Mouse (Mus musculus) cerebellum, adult 9-11 months (tissue): ENCODE measurements at regions not wholly inside any gene's neighbourhood (a gene's known extent, or its start where the extent isn't known, plus 50 kb on each side); places are given as distances from the start of the nearest gene placed in this dataset.

ENCODE experiments used
- DNase-seq: peaks from one replicate; pipeline ENCODE4 v3.0.0; 2022

GRCm38 (mm10) chr2:50518371-50519128 lies 221.9 kb upstream of the Mmadhc start:
- DNase-seq: no peak

GRCm38 (mm10) chr2:50513276-50513675 lies 216.7 kb upstream of the Mmadhc start:
- DNase-seq: no peak

- no peak for DNase-seq
Measured at GRCm38 (mm10) chr2:50498713-50499112, 202.1 kb upstream of the Mmadhc start.

GRCm38 (mm10) chr2:50496057-50496433 lies 199.4 kb upstream of the Mmadhc start:
- DNase-seq: no peak

GRCm38 (mm10) chr2:50495141-50496056 lies 198.8 kb upstream of the Mmadhc start:
- DNase-seq: no peak

- no peak for DNase-seq
Measured at GRCm38 (mm10) chr2:50493597-50494335, 197.2 kb upstream of the Mmadhc start.

- no peak for DNase-seq
Measured at GRCm38 (mm10) chr2:50463799-50464198, 167.2 kb upstream of the Mmadhc start.

GRCm38 (mm10) chr2:50462378-50462777 lies 165.8 kb upstream of the Mmadhc start:
- DNase-seq: no peak

GRCm38 (mm10) chr2:50456654-50457053 lies 160.1 kb upstream of the Mmadhc start:
- DNase-seq: no peak

GRCm38 (mm10) chr2:50448117-50448516 lies 151.5 kb upstream of the Mmadhc start:
- no peak for DNase-seq

- DNase-seq: no peak
Measured at GRCm38 (mm10) chr2:50445963-50446485, 149.4 kb upstream of the Mmadhc start.

- no peak for DNase-seq
Measured at GRCm38 (mm10) chr2:50440333-50440732, 143.7 kb upstream of the Mmadhc start.

- no peak for DNase-seq
Measured at GRCm38 (mm10) chr2:50433166-50433565, 136.6 kb upstream of the Mmadhc start.

- DNase-seq: no peak
Measured at GRCm38 (mm10) chr2:50425151-50425550, 128.6 kb upstream of the Mmadhc start.

- DNase-seq: no peak
Measured at GRCm38 (mm10) chr2:50419648-50420047, 123.0 kb upstream of the Mmadhc start.

GRCm38 (mm10) chr2:50417643-50418042 lies 121.0 kb upstream of the Mmadhc start:
- DNase-seq: no peak

- DNase-seq: no peak
Measured at GRCm38 (mm10) chr2:50417135-50417534, 120.5 kb upstream of the Mmadhc start.

GRCm38 (mm10) chr2:50416056-50416455 lies 119.5 kb upstream of the Mmadhc start:
- no peak for DNase-seq

- DNase-seq: no peak
Measured at GRCm38 (mm10) chr2:50405932-50406331, 109.3 kb upstream of the Mmadhc start.

- DNase-seq: no peak
Measured at GRCm38 (mm10) chr2:50403106-50403505, 106.5 kb upstream of the Mmadhc start.

- no peak for DNase-seq
Measured at GRCm38 (mm10) chr2:50398576-50398975, 102.0 kb upstream of the Mmadhc start.

GRCm38 (mm10) chr2:50377609-50378413 lies 81.2 kb upstream of the Mmadhc start:
- DNase-seq: no peak
